Mouse (Mus musculus) CH12.LX (cell line): ENCODE data around the gene Cog1.

Experiments used
- CTCF ChIP-seq, 2 experiments: IDR thresholded peaks in 1 of 2; conservative IDR thresholded peaks in 1 of 2; 2 replicates each; pipeline ENCODE4 v1.5.1; 2011 to 2012; ENCODE audit warnings: low read depth in 2 of 2, low read length in 2 of 2, improper control_type of control experiment in 1 of 2, inconsistent platforms in 1 of 2, mild to moderate bottlenecking in 1 of 2, moderate library complexity in 1 of 2
- EP300 ChIP-seq: IDR thresholded peaks from 2 replicates; pipeline ENCODE4 v1.6.1; 2011; ENCODE audit warnings: low read length, improper control_type of control experiment
- POLR2A ChIP-seq: IDR thresholded peaks from 2 replicates; pipeline ENCODE4 v1.6.1; 2011; ENCODE audit warnings: low read depth, mild to moderate bottlenecking, improper control_type of control experiment, low read length
- RCOR1 ChIP-seq: conservative IDR thresholded peaks from 2 replicates; pipeline ENCODE4 v1.6.1; 2012; ENCODE audit warnings: low read depth, mild to moderate bottlenecking, inconsistent platforms, low read length, improper control_type of control experiment
- TCF12 ChIP-seq: IDR thresholded peaks from 2 replicates; pipeline ENCODE4 v1.6.1; 2014; ENCODE audit warnings: low read depth, mild to moderate bottlenecking, inconsistent platforms, low read length, improper control_type of control experiment
- ZC3H11A ChIP-seq: IDR thresholded peaks from 2 replicates; pipeline ENCODE4 v1.6.1; 2012; ENCODE audit warnings: low read depth, mild to moderate bottlenecking, inconsistent platforms, low read length, improper control_type of control experiment

DNA sequence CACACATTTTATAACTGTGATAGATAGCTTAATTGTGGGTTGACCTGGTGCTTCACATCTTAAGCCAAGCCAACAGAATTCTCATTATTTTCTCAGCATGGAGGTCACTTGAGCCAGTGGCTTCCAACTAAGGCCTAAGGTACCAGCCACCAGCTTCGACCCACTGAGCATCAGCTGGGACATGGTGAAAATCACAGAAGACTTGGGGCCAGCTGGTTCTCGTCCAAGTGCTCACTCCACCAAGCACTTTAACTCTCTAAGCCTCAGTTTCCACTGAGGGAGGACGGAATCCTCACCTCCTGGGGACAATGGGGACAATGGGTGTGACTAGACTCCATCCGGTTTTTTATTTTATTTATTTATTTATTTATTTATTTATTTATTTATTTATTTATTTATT, 26.9 kb upstream of the Cog1 start:
- no peak for TF ChIP-seq CTCF (conservative IDR thresholded peaks at IDR 0.05 in 1 of 2, IDR thresholded peaks at IDR 0.05 in 1 of 2; ENCODE audit: low read depth in 2 of 2, low read length in 2 of 2)
- TF ChIP-seq EP300, result no peak
- no peak for TF ChIP-seq RCOR1
- no peak for TF ChIP-seq ZC3H11A
- no peak for TF ChIP-seq TCF12
- TF ChIP-seq POLR2A, result no peak
